Mouse (Mus musculus) liver, adult 2 months (tissue): ENCODE measurements around the gene Gcc2.

Source experiments
- CTCF ChIP-seq: fragments of 200-500 bp; IDR thresholded peaks from 2 replicates; pipeline ENCODE4 v1.5.1; 2011; ENCODE audit warnings: low read depth, low read length, control low read depth
- POLR2A ChIP-seq: fragments of 200-500 bp; IDR thresholded peaks from 2 replicates; pipeline ENCODE4 v1.6.1; 2011; ENCODE audit warnings: low read length, control low read depth; ENCODE audit not compliant: insufficient read depth; ENCODE audit errors: extremely low read depth

DNA sequence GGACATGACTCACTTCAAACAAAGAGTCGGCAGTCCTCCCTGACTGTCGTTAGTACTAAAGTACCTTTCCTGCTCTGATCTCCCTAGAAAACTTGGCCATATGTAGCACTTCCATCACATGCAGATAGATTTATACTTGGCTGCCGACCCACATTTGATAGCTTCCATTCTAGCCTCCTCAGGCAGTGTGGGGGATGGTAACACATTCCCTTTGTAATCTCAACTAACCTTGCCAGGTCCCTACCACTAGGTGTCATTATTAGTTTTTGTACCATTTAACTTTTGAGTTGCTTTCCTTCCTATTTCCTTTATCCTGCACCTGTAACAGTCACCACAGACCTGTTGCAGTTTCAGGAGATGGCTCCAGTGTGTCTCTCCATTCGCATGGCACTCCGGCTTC, 3.2 kb downstream of the Gcc2 start:
- TF ChIP-seq POLR2A (no peak), CTCF (no peak)
